20 mouse cellular contexts compared by ENCODE assay signal in the genomic region with DNA sequence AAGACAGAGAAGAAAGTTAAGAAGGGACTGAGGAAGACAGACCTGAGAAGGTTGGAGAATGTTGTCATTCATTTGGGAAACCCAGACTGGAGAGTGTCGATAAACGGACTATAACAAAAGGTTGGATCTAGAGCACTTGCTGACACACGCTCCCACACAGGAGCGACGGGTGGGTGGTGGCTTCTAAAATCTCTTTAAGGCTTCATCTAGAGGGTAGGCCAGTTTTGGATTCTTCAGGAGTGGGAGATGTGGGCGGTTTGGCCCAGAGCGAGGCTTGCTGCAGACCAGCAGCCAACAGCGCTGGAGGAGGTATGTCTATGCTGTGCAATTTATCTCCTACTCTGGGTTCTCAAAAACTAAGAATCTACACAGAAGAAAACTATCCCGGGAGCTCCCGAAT. TPM values are rescaled to one million over a fixed set of nuclear protein-coding genes. Genes with fewer than 3 reads are reported as not detected.
A peak's percentile ranks its signal among the peaks of the same experiment; 100 is the strongest.
DNase-seq lines count a peak whose midpoint lies in the region; ATAC-seq and TF ChIP-seq lines count a peak whose summit lies in the region.
"Had no signal": no experiment of that assay in that cellular context is flagged by ENCODE, and none has a peak within 500 bp of the region (broad histone marks: within the 10 kb centered on the region; RNA-seq: fewer than 3 reads in every experiment).

No protein-coding gene starts in this region.

- WGBS in heart, embryonic 12.5 days = 84% methylated on average over 10 of the region's 10 CpGs
- WGBS in hindbrain, embryonic 13.5 days = 92% methylated on average over 10 of the region's 10 CpGs
- WGBS in hindbrain, embryonic 11.5 days = 92% methylated on average over 10 of the region's 10 CpGs
- WGBS in stomach, postnatal 0 days = 55% methylated on average over 10 of the region's 10 CpGs
- WGBS in cerebellum, adult 2 months = 90% methylated on average over 10 of the region's 10 CpGs

- TF ChIP-seq EP300 in stomach, postnatal 0 days (optimal IDR thresholded peaks at IDR 0.05) = no peak

- DNase-seq in heart, adult 9 months (ENCODE audit: low spot score in 2 of 2) = no peak
- no peak for DNase-seq in hindbrain, embryonic 11.5 days (ENCODE audit: low spot score)
- DNase-seq in stomach, postnatal 0 days (ENCODE audit: low spot score) = no peak
- no peak for DNase-seq in cerebellum, adult 2 months
- DNase-seq: adrenal gland, adult 2 months; cerebellum, adult 18-20 months; cerebellum, postnatal 25 days; gastrocnemius, postnatal 25 days; heart, adult 18-20 months; kidney, adult 9 months; kidney, postnatal 14 days; right cerebral cortex, postnatal 25 days; thymus, postnatal 25 days had no signal

- TF ChIP-seq CTCF in embryonic fibroblast, embryonic 13.5 days (IDR thresholded peaks at IDR 0.05; ENCODE audit: borderline replicate concordance, insufficient read depth, low read length) = no peak
- no peak for TF ChIP-seq CTCF in stomach, postnatal 0 days (IDR thresholded peaks at IDR 0.05; ENCODE audit: low read depth)
- TF ChIP-seq CTCF in cerebellum, adult 2 months (IDR thresholded peaks at IDR 0.05; ENCODE audit: borderline replicate concordance, insufficient read depth, low read depth, low read length) = no peak

- peaks cover 76% of the 10 kb centered on the region for H3K4me1 ChIP-seq in heart, embryonic 12.5 days (replicated peaks)
- peaks cover 72% of the 10 kb centered on the region for H3K4me1 ChIP-seq in hindbrain, embryonic 13.5 days (replicated peaks)
- H3K4me1 ChIP-seq in hindbrain, embryonic 11.5 days (replicated peaks; ENCODE audit: control insufficient read depth, insufficient read depth, low read length) = peaks cover 13% of the 10 kb centered on the region
- H3K4me1 ChIP-seq in embryonic fibroblast, embryonic 13.5 days (ENCODE audit: control insufficient read depth, insufficient read depth, low read length) = peaks cover 37% of the 10 kb centered on the region
- H3K4me1 ChIP-seq in stomach, postnatal 0 days (replicated peaks; ENCODE audit: control insufficient read depth, insufficient read depth) = peaks cover 9% of the 10 kb centered on the region
- H3K4me1 ChIP-seq in cerebellum, adult 2 months (ENCODE audit: control insufficient read depth, insufficient read depth, low read length) = peaks cover 10% of the 10 kb centered on the region

- peaks cover 3% of the 10 kb centered on the region; the same call in 1 of the 2 replicates for H3K36me3 ChIP-seq in heart, embryonic 12.5 days
- no peaks in the 10 kb centered on the region for H3K36me3 ChIP-seq in hindbrain, embryonic 13.5 days
- H3K36me3 ChIP-seq in hindbrain, embryonic 11.5 days (ENCODE audit: control insufficient read depth, insufficient read depth, low read length) = no peaks in the 10 kb centered on the region
- H3K36me3 ChIP-seq in stomach, postnatal 0 days (ENCODE audit: control insufficient read depth, insufficient read depth, low read length) = no peaks in the 10 kb centered on the region
- H3K36me3 ChIP-seq: intestine, embryonic 15.5 days; midbrain, embryonic 13.5 days had no signal

- peak overlapping the region; percentile 53; the same call in 1 of the 2 replicates for H3K4me2 ChIP-seq in heart, embryonic 12.5 days
- H3K4me2 ChIP-seq in hindbrain, embryonic 13.5 days = no peak overlapping the region
- no peak overlapping the region for H3K4me2 ChIP-seq in hindbrain, embryonic 11.5 days (replicated peaks; ENCODE audit: low read depth, low read length)
- H3K4me2 ChIP-seq in stomach, postnatal 0 days (replicated peaks; ENCODE audit: low read depth) = no peak overlapping the region
- H3K4me2 ChIP-seq: intestine, embryonic 15.5 days; midbrain, embryonic 13.5 days had no signal

- H3K9ac ChIP-seq in heart, embryonic 12.5 days = no peak overlapping the region
- H3K9ac ChIP-seq in hindbrain, embryonic 13.5 days = no peak overlapping the region
- H3K9ac ChIP-seq in hindbrain, embryonic 11.5 days (ENCODE audit: low read depth, low read length) = no peak overlapping the region
- H3K9ac ChIP-seq in stomach, postnatal 0 days (ENCODE audit: low read length) = no peak overlapping the region
- H3K9ac ChIP-seq: intestine, embryonic 15.5 days; midbrain, embryonic 13.5 days had no signal

- no peak overlapping the region for H3K4me3 ChIP-seq in heart, embryonic 12.5 days
- no peak overlapping the region for H3K4me3 ChIP-seq in hindbrain, embryonic 13.5 days
- H3K4me3 ChIP-seq in hindbrain, embryonic 11.5 days (ENCODE audit: low read depth, low read length) = no peak overlapping the region
- no peak overlapping the region for H3K4me3 ChIP-seq in embryonic fibroblast, embryonic 13.5 days (ENCODE audit: insufficient read depth, low read length)
- no peak overlapping the region for H3K4me3 ChIP-seq in stomach, postnatal 0 days (ENCODE audit: low read depth, low read length)
- H3K4me3 ChIP-seq in cerebellum, adult 2 months (replicated peaks; ENCODE audit: insufficient read depth, low read depth, low read length) = no peak overlapping the region
- H3K4me3 ChIP-seq: intestine, embryonic 15.5 days; midbrain, embryonic 13.5 days had no signal

- TF ChIP-seq POLR2A in embryonic fibroblast, embryonic 13.5 days (IDR thresholded peaks at IDR 0.05; ENCODE audit: low read depth, low read length) = no peak
- TF ChIP-seq POLR2A in cerebellum, adult 2 months (IDR thresholded peaks at IDR 0.05; ENCODE audit: borderline replicate concordance, insufficient read depth, low read length) = no peak

- no peaks in the 10 kb centered on the region for H3K9me3 ChIP-seq in heart, embryonic 12.5 days (replicated peaks)
- no peaks in the 10 kb centered on the region for H3K9me3 ChIP-seq in hindbrain, embryonic 13.5 days
- H3K9me3 ChIP-seq in hindbrain, embryonic 11.5 days (ENCODE audit: control insufficient read depth, low read length) = no peaks in the 10 kb centered on the region
- H3K9me3 ChIP-seq in stomach, postnatal 0 days (ENCODE audit: control insufficient read depth, low read length) = no peaks in the 10 kb centered on the region
- H3K9me3 ChIP-seq: intestine, embryonic 15.5 days; midbrain, embryonic 13.5 days had no signal

- H3K27me3 ChIP-seq in heart, embryonic 12.5 days (replicated peaks) = no peaks in the 10 kb centered on the region
- H3K27me3 ChIP-seq in hindbrain, embryonic 13.5 days = no peaks in the 10 kb centered on the region
- no peaks in the 10 kb centered on the region for H3K27me3 ChIP-seq in hindbrain, embryonic 11.5 days (ENCODE audit: control insufficient read depth, insufficient read depth, low read length)
- H3K27me3 ChIP-seq in stomach, postnatal 0 days (ENCODE audit: control insufficient read depth, insufficient read depth, low read length) = no peaks in the 10 kb centered on the region
- H3K27me3 ChIP-seq in cerebellum, adult 2 months (ENCODE audit: control insufficient read depth, insufficient read depth, low read length) = no peaks in the 10 kb centered on the region
- H3K27me3 ChIP-seq: intestine, embryonic 15.5 days; midbrain, embryonic 13.5 days had no signal

- no peak for ATAC-seq in heart, embryonic 12.5 days (ENCODE audit: insufficient number of reproducible peaks, low FRiP score)
- ATAC-seq in hindbrain, embryonic 13.5 days (ENCODE audit: low FRiP score) = no peak
- ATAC-seq in hindbrain, embryonic 11.5 days (ENCODE audit: low FRiP score) = no peak
- ATAC-seq in stomach, postnatal 0 days (ENCODE audit: low FRiP score, low TSS enrichment) = no peak
- ATAC-seq: forebrain, embryonic 14.5 days; hindbrain, embryonic 16.5 days; intestine, embryonic 15.5 days; midbrain, embryonic 13.5 days had no signal

- H3K27ac ChIP-seq in heart, embryonic 12.5 days (ENCODE audit: poor library complexity, severe bottlenecking) = 0 out of 2 replicates have a peak overlapping the region, but pooled peaks have one; percentile 92
- peak overlapping the region; percentile 30; the same call in 1 of the 2 replicates for H3K27ac ChIP-seq in hindbrain, embryonic 13.5 days
- H3K27ac ChIP-seq in hindbrain, embryonic 11.5 days (ENCODE audit: low read depth, low read length) = no peak overlapping the region
- peak overlapping the region; percentile 60; the same call in 1 of the 2 replicates for H3K27ac ChIP-seq in embryonic fibroblast, embryonic 13.5 days (ENCODE audit: insufficient read depth, low read length)
- peak overlapping the region; percentile 35 for H3K27ac ChIP-seq in stomach, postnatal 0 days (replicated peaks)
- no peak overlapping the region for H3K27ac ChIP-seq in cerebellum, adult 2 months (ENCODE audit: insufficient read depth, low read length)
- H3K27ac ChIP-seq: intestine, embryonic 15.5 days; midbrain, embryonic 13.5 days had no signal

RNA-seq across cellular contexts. Expression of gene Mxra7, which starts 5.2 kb away (rescaled TPM):
- polyA plus RNA-seq in heart, embryonic 12.5 days (2016; fragmentation: Nextera tagmentation; extraction: Ambion mirVana) = 24.7 and 27.0 TPM in 2 replicates
- polyA plus RNA-seq in hindbrain, embryonic 13.5 days (2015; fragmentation: Nextera tagmentation; extraction: Ambion mirVana) = 62.6 and 67.2 TPM in 2 replicates
- 57.9 and 61.8 TPM in 2 replicates for polyA plus RNA-seq in hindbrain, embryonic 11.5 days (2014; fragmentation: Nextera tagmentation; extraction: Ambion mirVana)
- 76.8 and 82.4 TPM in 2 replicates for polyA plus RNA-seq in embryonic fibroblast, embryonic 13.5 days (2011; ENCODE audit: insufficient read length, low read depth, missing spikeins)
- polyA plus RNA-seq in stomach, postnatal 0 days (2015; fragmentation: Nextera tagmentation; extraction: Ambion mirVana) = 15.9 and 18.4 TPM in 2 replicates
- polyA plus RNA-seq in cerebellum, adult 2 months (2012; rRNA removed) = 18.1 and 20.9 TPM in 2 replicates

RNA-seq across cellular contexts. Expression of gene Mettl23, which starts 20.5 kb away (rescaled TPM):
- polyA plus RNA-seq in heart, embryonic 12.5 days (2016; fragmentation: Nextera tagmentation; extraction: Ambion mirVana) = 55.5 and 57.4 TPM in 2 replicates
- polyA plus RNA-seq in hindbrain, embryonic 13.5 days (2015; fragmentation: Nextera tagmentation; extraction: Ambion mirVana) = 79.3 and 83.2 TPM in 2 replicates
- 61.6 and 70.6 TPM in 2 replicates for polyA plus RNA-seq in hindbrain, embryonic 11.5 days (2014; fragmentation: Nextera tagmentation; extraction: Ambion mirVana)
- 20.4 and 22.4 TPM in 2 replicates for polyA plus RNA-seq in embryonic fibroblast, embryonic 13.5 days (2011; ENCODE audit: insufficient read length, low read depth, missing spikeins)
- polyA plus RNA-seq in stomach, postnatal 0 days (2015; fragmentation: Nextera tagmentation; extraction: Ambion mirVana) = 40.6 and 44.5 TPM in 2 replicates
- 27.3 and 27.8 TPM in 2 replicates for polyA plus RNA-seq in cerebellum, adult 2 months (2012; rRNA removed)

RNA-seq across cellular contexts. Expression of gene Jmjd6, which starts 20.6 kb away (rescaled TPM):
- polyA plus RNA-seq in heart, embryonic 12.5 days (2016; fragmentation: Nextera tagmentation; extraction: Ambion mirVana) = 76.9 and 77.8 TPM in 2 replicates
- polyA plus RNA-seq in hindbrain, embryonic 13.5 days (2015; fragmentation: Nextera tagmentation; extraction: Ambion mirVana) = 70.4 and 74.7 TPM in 2 replicates
- polyA plus RNA-seq in hindbrain, embryonic 11.5 days (2014; fragmentation: Nextera tagmentation; extraction: Ambion mirVana) = 88.8 and 91.3 TPM in 2 replicates
- polyA plus RNA-seq in embryonic fibroblast, embryonic 13.5 days (2011; ENCODE audit: insufficient read length, low read depth, missing spikeins) = 37.1 and 38.7 TPM in 2 replicates
- 31.8 and 33.2 TPM in 2 replicates for polyA plus RNA-seq in stomach, postnatal 0 days (2015; fragmentation: Nextera tagmentation; extraction: Ambion mirVana)
- polyA plus RNA-seq in cerebellum, adult 2 months (2012; rRNA removed) = 33.0 and 34.8 TPM in 2 replicates

RNA-seq across cellular contexts. Expression of gene Mfsd11, which starts 29.6 kb away (rescaled TPM):
- 37.6 and 39.9 TPM in 2 replicates for polyA plus RNA-seq in heart, embryonic 12.5 days (2016; fragmentation: Nextera tagmentation; extraction: Ambion mirVana)
- polyA plus RNA-seq in hindbrain, embryonic 13.5 days (2015; fragmentation: Nextera tagmentation; extraction: Ambion mirVana) = 48.0 and 53.9 TPM in 2 replicates
- polyA plus RNA-seq in hindbrain, embryonic 11.5 days (2014; fragmentation: Nextera tagmentation; extraction: Ambion mirVana) = 37.0 and 38.6 TPM in 2 replicates
- 30.7 and 36.6 TPM in 2 replicates for polyA plus RNA-seq in embryonic fibroblast, embryonic 13.5 days (2011; ENCODE audit: insufficient read length, low read depth, missing spikeins)
- polyA plus RNA-seq in stomach, postnatal 0 days (2015; fragmentation: Nextera tagmentation; extraction: Ambion mirVana) = 31.5 and 34.6 TPM in 2 replicates
- polyA plus RNA-seq in cerebellum, adult 2 months (2012; rRNA removed) = 33.0 and 34.2 TPM in 2 replicates

RNA-seq across cellular contexts. Expression of gene Srsf2, which starts 30.3 kb away (rescaled TPM):
- 605 and 640 TPM in 2 replicates for polyA plus RNA-seq in heart, embryonic 12.5 days (2016; fragmentation: Nextera tagmentation; extraction: Ambion mirVana)
- 588 and 607 TPM in 2 replicates for polyA plus RNA-seq in hindbrain, embryonic 13.5 days (2015; fragmentation: Nextera tagmentation; extraction: Ambion mirVana)
- 935 and 944 TPM in 2 replicates for polyA plus RNA-seq in hindbrain, embryonic 11.5 days (2014; fragmentation: Nextera tagmentation; extraction: Ambion mirVana)
- polyA plus RNA-seq in embryonic fibroblast, embryonic 13.5 days (2011; ENCODE audit: insufficient read length, low read depth, missing spikeins) = 301 and 306 TPM in 2 replicates
- 403 and 419 TPM in 2 replicates for polyA plus RNA-seq in stomach, postnatal 0 days (2015; fragmentation: Nextera tagmentation; extraction: Ambion mirVana)
- 361 and 389 TPM in 2 replicates for polyA plus RNA-seq in cerebellum, adult 2 months (2012; rRNA removed)

Comparison
In these comparisons a context has a peak if more than half of its experiments do, and no peak if none do; other contexts are left out.
1. H3K27ac ChIP-seq: peak in heart, embryonic 12.5 days (single experiment), hindbrain, embryonic 13.5 days (single experiment), embryonic fibroblast, embryonic 13.5 days (single experiment) and stomach, postnatal 0 days (single experiment); none in hindbrain, embryonic 11.5 days (single experiment) and cerebellum, adult 2 months (single experiment).